Mouse (Mus musculus) fat pad, adult 2 months (tissue): ENCODE measurements around the gene BC034090.
"Not testable (repeated sequence)": the region's sequence is repeated elsewhere in the genome, so short reads cannot be mapped to it uniquely, and the experiment has no call there.

Source experiments
- DNase-seq: peaks from one replicate; pipeline ENCODE4 v3.0.0-alpha.2; 2011; ENCODE audit warnings: low read depth, low spot score; ENCODE audit errors: extremely low read depth

Gene BC034090

DNA sequence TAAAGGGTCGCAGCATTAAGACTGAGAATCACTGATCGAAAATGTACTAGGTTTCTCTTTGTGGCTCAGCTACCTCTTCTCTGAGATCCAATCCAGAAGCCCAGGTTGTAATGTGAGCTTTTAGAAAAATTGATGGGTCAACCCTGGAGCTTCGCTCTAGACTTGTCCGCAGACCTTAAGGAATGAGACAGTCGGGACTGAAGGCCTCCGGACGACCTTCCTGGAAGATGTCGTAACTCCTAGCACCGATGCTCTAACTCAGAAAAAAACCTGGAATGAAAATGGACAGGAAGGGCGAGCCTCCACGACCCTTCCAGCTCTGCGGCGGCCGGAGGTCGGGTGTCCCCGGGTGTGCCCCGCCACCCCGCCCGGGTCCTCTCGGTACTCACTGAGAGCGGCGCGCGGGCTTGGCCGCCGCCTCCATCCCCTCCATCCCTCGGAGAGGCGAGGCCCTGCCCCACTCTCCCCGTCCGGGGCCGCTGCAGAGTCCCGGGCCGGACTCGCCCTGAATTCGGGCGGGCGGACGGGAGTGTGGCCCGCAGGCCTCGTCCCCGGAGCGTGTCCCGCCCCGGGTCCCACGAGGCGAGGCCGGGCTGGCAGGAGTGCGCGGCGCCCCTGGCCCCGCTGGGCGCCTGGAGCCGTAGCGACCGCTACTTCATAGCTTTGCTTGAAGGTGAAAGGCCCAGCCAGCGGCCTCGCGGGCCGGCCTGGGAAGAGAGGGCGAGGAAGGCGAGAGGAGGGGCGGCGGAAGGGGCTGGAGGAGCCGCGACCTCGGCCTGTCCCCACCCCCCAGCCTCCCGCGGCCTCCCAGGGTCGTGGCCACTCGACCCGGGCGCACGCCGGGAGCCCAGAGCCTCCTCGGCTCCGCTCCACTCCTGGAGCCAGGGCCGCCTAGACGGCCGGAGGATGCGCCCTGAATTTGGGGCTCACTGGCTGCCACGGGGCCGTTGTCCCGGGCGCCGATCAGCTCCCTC, at the start of gene BC034090:
TSS of gene BC034090 (minus strand) at position 648 of the 974 bp plus-strand sequence.
- DNase-seq: no peak

DNA sequence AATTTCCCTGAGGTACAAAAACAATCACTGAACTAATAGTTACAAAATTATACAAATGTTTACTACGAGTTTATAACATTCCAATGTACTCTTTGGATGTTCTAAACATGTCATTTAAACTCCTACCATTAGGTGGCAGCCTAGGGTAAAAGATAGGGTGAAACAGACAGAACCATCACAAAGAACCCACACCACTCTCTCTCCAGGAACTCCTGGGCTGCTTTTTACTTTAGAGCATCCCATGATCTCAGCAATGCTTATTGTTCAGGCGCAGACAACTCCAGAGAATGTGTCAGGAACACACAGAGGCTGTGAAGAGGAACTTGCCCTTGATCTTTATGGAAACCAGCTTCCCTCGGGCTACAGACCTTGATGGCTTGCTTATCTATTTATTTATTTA, 49.2 kb upstream of the BC034090 start:
- no peak for DNase-seq

DNA sequence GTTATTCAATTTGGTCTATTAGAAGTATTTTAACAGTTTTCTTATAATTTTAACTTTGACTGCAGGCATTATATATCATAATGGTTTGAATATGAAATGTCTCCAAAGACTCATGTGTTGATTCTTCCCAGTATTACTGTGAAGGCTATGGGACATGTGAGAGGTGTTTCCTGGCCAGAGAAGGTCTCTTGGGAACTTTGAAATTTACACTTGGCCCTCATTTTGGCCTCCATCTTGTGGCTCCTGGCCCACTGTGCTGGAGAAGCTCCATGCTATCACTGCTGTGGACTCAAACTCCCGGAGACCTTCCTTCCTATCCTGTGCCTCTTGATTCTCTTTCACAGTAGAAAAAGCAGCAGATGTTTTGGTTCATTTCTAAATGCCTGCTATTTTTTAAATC, 45.2 kb upstream of the BC034090 start:
- no peak for DNase-seq

DNA sequence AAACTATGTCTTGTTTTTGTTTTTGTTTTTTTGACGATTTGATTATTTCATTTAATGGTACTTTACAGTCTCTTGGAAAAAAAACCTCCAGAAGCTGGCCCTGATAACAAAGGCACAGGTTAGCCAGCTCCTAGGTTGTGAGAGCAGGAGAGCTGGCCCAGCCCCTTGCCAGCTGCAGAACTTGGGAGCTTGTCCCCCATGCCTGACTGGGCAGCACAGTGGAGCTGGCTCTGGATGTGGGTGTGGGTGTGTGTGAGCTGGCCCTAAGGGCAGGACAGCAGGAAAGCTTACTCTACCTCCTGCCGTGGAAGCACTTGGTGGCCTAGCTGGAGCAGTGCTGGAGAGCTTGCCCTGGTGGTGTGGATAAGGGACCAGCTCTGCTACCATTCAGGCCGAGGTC, 43.8 kb upstream of the BC034090 start:
- DNase-seq: no peak

DNA sequence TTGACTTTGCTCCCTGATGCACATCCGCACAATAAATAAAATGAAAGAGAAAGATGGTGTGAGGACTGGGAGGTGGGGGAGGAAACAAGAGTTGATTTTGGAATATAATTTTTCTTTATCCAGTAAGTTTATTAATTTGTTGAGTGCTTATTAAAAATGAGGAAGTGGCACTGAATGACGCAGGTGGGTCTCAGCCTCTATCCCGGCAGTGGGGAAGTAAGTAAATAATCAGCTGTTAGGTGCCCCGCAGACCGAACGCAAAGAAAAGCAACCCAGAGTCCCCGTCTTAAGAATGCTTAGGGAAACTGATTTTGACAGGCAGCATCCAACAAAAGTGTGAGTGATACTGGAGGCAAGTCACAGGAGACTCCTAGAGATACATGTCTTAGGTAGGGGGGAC, 39.6 kb upstream of the BC034090 start:
- no peak for DNase-seq

DNA sequence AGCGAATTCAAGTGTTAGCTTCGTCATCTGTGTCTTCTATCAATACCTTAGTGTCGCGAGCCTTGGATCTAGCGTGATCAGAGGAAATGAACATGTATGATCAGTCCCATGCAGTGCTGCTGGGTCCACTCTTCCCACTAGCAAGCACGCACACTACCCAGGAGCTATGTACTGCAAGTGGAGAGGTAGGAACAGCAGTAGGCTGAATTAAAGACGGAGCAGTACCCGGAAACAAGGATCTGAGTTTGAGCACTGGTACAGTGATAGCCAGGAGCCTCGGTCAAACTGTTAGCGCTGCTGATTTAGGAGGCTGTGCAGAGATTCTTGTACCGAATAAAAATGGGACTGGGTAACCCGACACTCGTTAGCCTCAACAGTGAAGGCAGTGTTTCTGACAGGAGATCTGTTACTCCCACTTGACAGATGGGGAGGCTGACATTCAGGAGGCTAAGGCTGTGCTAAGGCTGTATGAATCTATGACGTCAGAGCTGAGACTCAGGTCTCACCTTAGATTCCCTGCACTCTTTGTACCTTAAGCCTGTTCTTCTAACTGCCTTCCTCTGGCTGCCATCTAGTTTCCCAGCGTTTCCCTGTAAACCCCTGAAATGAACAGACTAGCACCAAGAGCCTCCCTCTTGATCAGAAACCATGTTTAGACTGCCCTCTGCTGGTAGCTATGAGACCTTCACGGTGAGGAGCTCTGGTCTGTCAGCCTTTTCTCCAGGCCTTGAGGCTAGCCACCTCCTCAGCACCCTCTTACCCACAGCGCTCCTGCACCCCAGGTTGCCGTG, 37.0 kb upstream of the BC034090 start:
- DNase-seq: no peak

DNA sequence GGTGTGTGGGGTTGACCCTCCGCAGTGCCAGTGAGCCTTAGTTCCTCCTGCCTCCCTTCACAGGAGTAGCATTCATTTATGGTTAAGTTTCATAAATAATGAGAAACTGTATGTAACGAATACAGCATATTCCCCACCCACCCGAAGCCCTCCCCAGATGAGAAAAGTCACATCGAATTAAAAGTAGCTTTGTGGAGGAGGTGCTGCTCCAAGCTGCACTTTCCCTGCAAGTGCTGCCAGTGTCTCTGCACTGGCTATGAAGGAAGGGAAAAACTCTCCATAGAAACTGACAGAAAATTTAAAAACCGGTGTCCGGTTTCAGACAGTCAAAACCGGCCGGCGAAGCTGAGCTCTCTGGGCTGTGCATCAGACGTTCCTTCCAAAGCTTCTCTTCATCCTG, 36.1 kb upstream of the BC034090 start:
- DNase-seq: no peak

DNA sequence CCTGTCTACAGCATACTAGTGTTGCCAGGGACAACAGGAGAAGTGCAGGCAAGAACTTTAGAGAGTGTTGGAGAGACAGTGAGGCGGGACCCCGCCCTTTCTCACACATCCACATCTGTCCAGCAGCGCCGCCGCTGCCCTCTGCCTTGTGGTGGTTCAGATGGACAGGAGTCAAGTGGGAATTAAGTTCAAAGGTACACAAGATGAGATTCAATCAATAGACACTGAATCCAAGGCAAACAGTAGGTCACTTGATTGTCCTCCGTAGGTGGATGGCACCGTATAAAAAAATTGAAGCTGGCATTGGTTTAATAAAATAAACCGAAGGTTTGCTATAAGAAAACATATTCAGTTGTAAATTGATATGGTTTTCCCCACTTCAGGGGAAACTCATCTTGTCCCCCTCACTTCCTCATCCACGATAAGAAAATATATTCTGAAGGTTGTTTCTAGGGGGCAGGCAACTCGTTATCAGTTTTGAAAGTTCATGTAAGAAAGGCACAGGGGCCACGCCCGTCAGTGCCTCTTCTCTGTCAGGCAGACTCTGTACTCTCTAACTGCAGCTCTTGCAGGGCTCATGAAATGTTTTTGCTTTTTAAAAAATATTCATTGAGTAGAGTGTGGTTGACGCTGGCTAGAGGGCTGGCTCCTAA, 32.3 kb upstream of the BC034090 start:
- no peak for DNase-seq

DNA sequence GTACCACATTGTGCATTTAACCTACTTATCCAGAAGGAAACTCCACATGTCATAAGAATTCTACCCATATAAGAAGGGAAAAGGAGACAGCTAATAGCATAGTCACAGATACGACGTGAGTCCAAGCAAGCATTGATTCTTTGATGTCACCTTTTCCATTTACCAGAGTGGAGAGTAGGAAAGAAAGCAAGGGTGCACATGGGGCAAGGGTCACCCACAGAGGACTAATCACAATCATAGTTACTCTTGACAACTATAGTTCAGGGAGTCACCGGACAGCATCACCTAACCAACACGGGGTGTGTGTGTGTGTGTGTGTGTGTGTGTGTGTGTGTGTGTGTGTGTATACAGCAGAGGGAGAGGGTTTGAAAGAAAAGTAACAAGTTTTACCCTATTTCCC, 31.5 kb upstream of the BC034090 start:
- no peak for DNase-seq

DNA sequence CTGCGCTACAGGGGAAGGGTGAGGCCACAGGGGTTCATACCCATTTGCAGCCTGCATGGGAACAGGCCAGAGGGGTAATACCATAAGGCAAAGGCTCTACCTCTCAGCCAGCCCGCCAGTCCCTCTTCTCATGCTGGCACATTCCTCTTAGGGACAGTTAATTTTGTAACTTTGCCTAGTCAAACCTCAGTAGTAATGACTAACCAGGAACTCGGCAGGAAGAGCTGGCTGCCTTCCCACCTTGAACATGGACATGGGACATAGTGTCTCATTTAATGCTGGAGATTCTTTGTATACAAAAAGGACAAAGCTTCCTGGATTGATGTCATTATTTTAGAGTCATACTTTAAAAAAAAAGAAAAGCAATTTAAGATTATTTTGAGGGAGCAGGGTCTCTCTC, 30.7 kb upstream of the BC034090 start:
- no peak for DNase-seq

DNA sequence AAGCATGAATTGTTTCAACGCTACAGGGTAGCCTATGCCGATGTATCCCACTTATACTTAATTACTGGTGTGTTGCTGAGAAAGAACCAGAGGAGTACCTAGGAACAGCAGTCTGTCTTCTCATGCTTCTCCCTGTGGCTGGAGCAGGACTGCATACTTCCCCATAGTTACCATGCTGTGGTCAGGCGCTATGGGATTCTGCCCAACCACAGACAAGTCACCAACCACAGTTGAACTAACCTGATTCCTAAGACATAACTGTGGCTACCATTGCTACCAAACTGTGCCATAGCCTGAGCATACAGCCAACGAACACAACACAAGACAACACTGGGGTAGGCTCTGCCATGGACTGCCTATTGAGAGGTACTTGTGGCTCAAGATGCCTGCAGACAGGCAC, 28.7 kb upstream of the BC034090 start:
- DNase-seq: no peak

DNA sequence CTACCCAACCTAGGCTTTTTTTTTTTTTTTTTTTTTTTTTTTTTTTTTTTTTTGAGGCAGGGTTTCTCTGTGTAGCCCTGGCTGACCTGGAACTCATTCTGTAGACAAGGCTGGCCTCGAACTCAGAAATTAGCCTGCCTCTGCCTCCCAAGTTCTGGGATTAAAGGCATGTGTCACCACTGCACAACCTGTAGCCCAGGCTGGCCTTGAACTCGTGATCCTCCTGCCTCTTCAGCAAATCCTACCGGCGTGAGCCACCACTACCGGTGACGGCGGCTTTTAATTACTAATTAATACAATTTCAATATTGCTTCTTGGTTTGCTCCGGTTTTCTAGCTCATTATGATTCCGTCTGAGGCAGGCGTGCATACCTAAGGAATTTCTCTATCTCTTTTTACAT, 18.3 kb upstream of the BC034090 start:
- DNase-seq: not testable (repeated sequence)

DNA sequence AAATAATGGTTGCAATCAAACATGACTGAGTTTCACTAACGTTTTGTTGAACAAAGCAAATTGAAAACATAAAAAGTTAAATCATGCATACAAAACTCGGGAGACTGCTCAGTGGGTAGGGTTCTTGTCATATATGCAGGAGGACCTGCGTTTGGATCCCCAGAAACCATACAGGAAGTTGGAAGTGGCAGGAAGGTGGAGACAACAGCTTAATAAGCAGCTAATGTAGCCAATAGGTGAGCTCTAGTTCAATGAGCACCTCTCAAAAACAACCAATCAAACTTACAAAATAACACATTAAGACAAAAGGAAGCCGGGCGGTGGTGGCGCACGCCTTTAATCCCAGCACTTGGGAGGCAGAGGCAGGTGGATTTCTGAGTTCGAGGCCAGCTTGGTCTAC, 10.1 kb upstream of the BC034090 start:
- no peak for DNase-seq

DNA sequence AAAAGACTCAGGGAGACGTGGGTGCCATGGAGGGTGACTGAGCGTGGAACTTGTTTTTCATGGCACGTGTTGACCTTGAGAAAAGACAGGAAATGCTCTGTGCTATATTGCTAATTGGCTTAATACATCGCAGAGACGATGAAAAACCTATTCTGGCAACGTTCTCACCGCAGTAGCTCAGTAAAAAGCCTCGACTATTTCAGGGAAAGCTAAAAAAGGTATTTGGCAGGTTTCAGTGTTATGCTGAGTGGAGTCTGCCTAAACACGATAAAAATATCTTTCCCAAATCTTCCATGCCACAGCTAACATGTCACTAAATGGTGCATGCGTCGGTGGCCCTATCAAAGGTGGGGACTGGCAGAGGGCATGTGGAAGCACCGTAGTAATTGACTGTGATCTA, 8.9 kb upstream of the BC034090 start:
- DNase-seq: no peak

DNA sequence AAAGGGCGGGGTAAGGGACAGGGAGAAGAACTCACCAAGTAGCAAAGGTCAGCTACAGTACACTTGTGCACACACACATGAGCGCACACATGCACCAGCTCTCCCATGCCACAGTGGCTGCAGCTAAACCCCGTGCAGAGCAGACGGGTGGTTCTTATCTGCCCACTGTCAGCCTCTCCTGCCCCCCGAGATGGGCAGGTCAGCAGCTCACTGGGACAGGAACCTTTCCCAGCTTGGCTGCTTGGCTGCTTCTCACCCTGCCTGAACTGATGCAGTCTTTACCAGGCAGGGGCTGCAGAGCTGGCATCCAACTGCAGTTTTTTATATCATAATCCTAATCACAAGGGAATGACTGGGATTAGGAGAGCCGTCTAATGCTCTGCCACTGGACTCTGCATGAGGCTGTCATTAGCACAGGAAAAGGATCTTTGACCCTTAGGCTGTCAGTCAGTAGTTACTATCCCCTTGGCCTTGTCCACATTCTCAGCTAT, 8.4 kb upstream of the BC034090 start:
- no peak for DNase-seq

DNA sequence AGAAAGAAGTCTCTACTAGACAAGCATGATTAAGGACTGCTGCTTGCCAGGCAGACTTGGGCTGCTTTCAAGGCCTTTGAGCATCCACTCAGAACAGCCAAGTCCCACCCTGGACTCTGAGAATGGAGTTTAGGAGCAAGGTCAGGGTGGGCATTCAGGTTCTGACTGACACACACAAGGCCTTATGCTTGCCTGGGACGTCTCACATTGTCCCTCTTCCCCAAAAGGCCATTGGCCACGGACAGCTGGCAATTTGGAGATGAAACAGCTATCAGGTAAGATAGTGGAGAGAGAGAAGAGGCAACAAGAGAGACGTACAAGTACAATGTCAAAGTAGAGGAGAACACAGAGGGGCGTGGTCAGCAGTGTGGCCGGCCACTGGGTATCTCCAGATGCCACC, 7.4 kb upstream of the BC034090 start:
- no peak for DNase-seq

DNA sequence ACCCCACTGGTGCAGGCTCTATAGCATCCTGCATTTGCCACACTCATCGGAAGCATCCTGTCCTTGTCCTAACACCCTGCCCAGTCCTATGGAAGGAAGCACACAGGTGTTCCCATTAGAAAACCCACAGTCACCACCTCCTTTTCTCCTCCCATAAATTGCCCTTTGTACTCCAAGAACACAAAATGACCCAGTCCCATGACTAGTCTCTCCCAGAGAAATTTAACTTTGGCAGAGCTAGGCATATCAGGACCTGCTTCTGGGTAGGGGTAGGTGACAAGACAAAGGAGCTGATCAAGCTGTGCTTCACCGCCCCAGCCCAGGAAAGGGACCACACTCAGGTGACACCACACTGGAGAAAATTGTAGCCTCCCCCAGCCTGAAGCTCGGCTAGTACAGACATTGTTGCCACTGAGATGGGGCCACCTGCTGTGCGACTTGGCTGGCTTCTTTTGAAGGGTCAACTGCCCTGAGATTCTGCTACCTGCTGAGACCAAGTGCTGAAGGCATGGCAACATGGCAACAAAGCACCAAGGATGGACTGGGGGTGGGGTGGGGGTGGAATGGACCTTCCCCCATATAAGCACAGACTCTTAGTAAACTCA, 6.4 kb upstream of the BC034090 start:
- no peak for DNase-seq

DNA sequence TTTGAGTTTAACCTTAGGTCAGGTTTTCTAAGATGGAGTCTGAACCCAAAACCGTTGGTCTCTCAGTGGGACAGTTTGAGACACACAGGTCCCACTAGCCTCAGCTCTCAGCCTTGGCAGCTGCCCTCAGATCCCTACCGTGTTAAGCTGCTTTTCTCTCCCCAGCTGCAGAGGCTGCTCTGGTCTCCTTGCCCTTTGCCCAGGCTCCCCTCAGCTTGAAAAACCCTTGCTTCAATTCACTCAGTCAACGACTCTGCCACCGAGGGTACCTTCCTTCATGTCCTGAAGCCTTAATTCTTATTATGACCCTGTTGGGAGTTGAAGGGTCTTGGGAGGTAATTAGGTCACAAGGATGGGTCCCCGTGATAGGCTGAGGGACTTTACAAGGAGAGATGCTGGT, 5.7 kb upstream of the BC034090 start:
- DNase-seq: no peak

DNA sequence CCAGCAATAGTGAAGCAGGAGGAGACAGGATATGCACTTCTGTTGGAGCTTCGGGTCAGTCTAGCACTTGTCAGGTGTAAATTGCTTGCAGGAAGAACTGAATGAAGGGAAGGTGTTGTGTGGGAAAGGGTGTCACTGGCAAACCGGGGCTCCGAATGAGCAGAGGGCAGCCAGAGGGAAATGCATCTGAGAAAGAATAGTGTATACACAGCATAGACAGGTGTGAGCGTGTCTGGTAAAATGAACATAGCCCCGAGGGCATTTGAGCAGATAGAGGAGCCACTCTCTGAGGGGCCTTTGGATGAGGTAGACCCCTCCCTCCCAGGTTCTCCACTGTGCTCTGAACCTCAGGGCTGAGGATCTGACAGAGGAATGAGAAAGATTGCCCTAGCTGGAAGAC, 3.8 kb upstream of the BC034090 start:
- no peak for DNase-seq

DNA sequence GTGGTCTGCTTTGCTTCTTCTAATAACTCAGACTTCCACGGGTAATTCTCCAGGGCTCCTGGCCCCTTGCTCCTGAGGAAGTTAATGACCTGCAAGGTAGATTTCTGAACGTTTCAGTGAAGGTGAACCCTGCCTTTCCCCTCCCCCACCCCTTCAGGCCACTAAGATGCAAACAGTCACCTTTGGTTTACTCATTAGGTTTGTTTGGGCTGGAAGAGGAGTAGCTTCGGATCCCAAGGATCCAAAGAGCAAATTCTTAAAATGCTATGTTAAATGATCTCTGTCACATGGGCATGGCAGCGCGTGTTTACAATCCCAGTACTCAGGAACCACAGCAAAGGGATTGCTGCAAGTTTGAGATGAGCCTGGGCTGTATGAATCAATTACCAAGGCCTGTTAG, 3.2 kb upstream of the BC034090 start:
- no peak for DNase-seq

DNA sequence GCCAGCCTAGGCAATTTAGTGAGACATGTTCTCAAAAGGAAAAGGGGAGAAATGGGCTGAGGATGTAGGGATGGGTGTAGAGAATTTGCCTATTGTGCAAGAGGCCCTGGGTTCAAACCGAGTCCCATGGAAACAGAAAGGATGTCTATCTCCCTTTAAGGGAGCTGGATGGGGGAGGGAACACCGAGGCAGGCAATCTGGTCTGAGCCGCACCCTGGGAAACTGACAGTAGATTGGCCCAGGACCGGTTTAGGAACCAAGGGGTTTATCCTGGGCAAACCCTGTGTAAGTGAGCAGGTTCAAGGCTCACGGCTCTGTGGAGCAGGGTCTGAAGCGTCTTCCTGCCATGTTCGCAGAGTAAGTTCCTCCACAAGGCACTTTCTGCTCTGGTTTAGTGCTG, 1.3 kb upstream of the BC034090 start:
- no peak for DNase-seq
